Comparison of ENCODE assay signal across 9 mouse cellular contexts in the genomic region with DNA sequence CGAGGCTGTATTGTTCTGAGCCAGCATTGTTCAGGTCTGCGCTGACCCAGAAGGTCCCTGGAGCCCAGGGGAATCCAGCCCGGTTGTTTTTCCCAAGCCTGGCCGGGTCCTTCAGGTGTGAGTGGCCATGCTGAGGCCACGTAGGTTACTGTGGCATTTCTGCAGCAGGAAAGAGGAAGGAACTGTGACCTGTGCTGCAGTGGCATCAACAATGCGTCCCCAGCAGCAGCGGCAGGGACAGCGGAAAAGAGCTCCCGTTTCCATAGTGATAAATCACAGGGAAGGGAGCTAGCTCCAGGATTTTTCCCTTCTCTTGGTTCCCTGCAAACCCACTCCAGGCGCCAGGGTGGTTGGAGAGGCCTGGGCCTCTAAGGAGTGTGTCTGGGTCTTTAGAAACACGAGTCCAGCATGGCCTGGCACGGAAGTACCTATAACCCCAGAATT. TPM values are rescaled to one million over a fixed set of nuclear protein-coding genes. Genes with fewer than 3 reads are reported as not detected.
DNase-seq lines count a peak whose midpoint lies in the region; ATAC-seq and TF ChIP-seq lines count a peak whose summit lies in the region.
"Had no signal": no experiment of that assay in that cellular context is flagged by ENCODE, and none has a peak within 500 bp of the region (broad histone marks: within the 10 kb centered on the region; RNA-seq: fewer than 3 reads in every experiment).

No protein-coding gene starts in this region.

- 0 out of 2 replicates have a peak overlapping the region, but pooled peaks have one; percentile 20 for H3K9ac ChIP-seq in lung, embryonic 14.5 days
- H3K9ac ChIP-seq in intestine, embryonic 15.5 days = no peak overlapping the region
- H3K9ac ChIP-seq in neural tube, embryonic 13.5 days = peak overlapping the region; percentile 48

- no peak for TF ChIP-seq CTCF in lung, embryonic 14.5 days (IDR thresholded peaks at IDR 0.05; ENCODE audit: low read depth)
- no peak for TF ChIP-seq CTCF in left cerebral cortex, adult 2 months (IDR thresholded peaks at IDR 0.05)

- H3K4me2 ChIP-seq in lung, embryonic 14.5 days = no peak overlapping the region
- no peak overlapping the region for H3K4me2 ChIP-seq in intestine, embryonic 15.5 days (replicated peaks)
- peak overlapping the region; percentile 26 for H3K4me2 ChIP-seq in neural tube, embryonic 13.5 days

- H3K27ac ChIP-seq in lung, embryonic 14.5 days (ENCODE audit: low read depth) = peak overlapping the region; percentile 46; the same call in 1 of the 2 replicates
- H3K27ac ChIP-seq in intestine, embryonic 15.5 days = 0 out of 2 replicates have a peak overlapping the region, but pooled peaks have one; percentile 36
- H3K27ac ChIP-seq in left cerebral cortex, adult 2 months = peak overlapping the region; percentile 48
- H3K27ac ChIP-seq in neural tube, embryonic 13.5 days (replicated peaks) = peak overlapping the region; percentile 72

- ATAC-seq in lung, embryonic 14.5 days (ENCODE audit: insufficient read depth) = peak; percentile 52
- peak; percentile 51; the same call in 1 of the 2 replicates for ATAC-seq in intestine, embryonic 15.5 days
- peak; percentile 60 for ATAC-seq in neural tube, embryonic 13.5 days (ENCODE audit: low read depth)

- no peaks in the 10 kb centered on the region for H3K4me1 ChIP-seq in lung, embryonic 14.5 days (ENCODE audit: insufficient read depth)
- peaks cover 8% of the 10 kb centered on the region for H3K4me1 ChIP-seq in intestine, embryonic 15.5 days (replicated peaks)
- H3K4me1 ChIP-seq in neural tube, embryonic 13.5 days (replicated peaks) = peaks cover 17% of the 10 kb centered on the region

- intact Hi-C loops in left cerebral cortex, adult 2 months (cut with DNase I) = no loop called here

- no peak overlapping the region for H3K4me3 ChIP-seq in lung, embryonic 14.5 days (ENCODE audit: low read depth, low read length)
- H3K4me3 ChIP-seq in intestine, embryonic 15.5 days (replicated peaks) = no peak overlapping the region
- H3K4me3 ChIP-seq in left cerebral cortex, adult 2 months = no peak overlapping the region
- H3K4me3 ChIP-seq in neural tube, embryonic 13.5 days = no peak overlapping the region
- H3K4me3 ChIP-seq: myocyte had no signal

- H3K9me3 ChIP-seq in lung, embryonic 14.5 days (ENCODE audit: low read depth, low read length) = no peaks in the 10 kb centered on the region
- no peaks in the 10 kb centered on the region for H3K9me3 ChIP-seq in intestine, embryonic 15.5 days
- H3K9me3 ChIP-seq in neural tube, embryonic 13.5 days = no peaks in the 10 kb centered on the region

- peak; percentile 60 for DNase-seq in lung, embryonic 14.5 days
- no peak for DNase-seq in lung, adult 18-20 months
- DNase-seq in heart, adult 18-20 months = peak; percentile 49 to 74
- peak; percentile 28 to 32 for DNase-seq in left cerebral cortex, adult 2 months (ENCODE audit: extremely low spot score in 1 of 2, low spot score in 2 of 2)
- no peak for DNase-seq in ovary, postnatal 10 days (ENCODE audit: low spot score)
- DNase-seq in spleen, adult 12 weeks (ENCODE audit: low spot score) = no peak

- no peaks in the 10 kb centered on the region for H3K27me3 ChIP-seq in lung, embryonic 14.5 days (ENCODE audit: insufficient read depth, low read length)
- H3K27me3 ChIP-seq in intestine, embryonic 15.5 days (replicated peaks) = no peaks in the 10 kb centered on the region
- peaks cover 7% of the 10 kb centered on the region for H3K27me3 ChIP-seq in neural tube, embryonic 13.5 days

- 25% methylated on average over 12 of the region's 12 CpGs for WGBS in lung, embryonic 14.5 days
- WGBS in intestine, embryonic 15.5 days = 39% methylated on average over 12 of the region's 12 CpGs
- 10% methylated on average over 12 of the region's 12 CpGs for WGBS in neural tube, embryonic 13.5 days

- H3K36me3 ChIP-seq in lung, embryonic 14.5 days (ENCODE audit: insufficient read depth) = no peaks in the 10 kb centered on the region
- H3K36me3 ChIP-seq in intestine, embryonic 15.5 days = no peaks in the 10 kb centered on the region
- H3K36me3 ChIP-seq in neural tube, embryonic 13.5 days = no peaks in the 10 kb centered on the region

RNA-seq across cellular contexts. Expression of gene Pecam1, which starts 13.2 kb away (rescaled TPM):
- 89.5 and 95.9 TPM in 2 replicates for polyA plus RNA-seq in lung, embryonic 14.5 days (2014; fragmentation: Nextera tagmentation; extraction: Ambion mirVana)
- 100 to 1,000 TPM in 1 of 2 experiments, 10 to 100 TPM in 1; 91.5 to 105 TPM for total RNA-seq in heart, adult 18-20 months (2021)
- 46.5 and 49.3 TPM in 2 replicates for polyA plus RNA-seq in intestine, embryonic 15.5 days (2015; fragmentation: Nextera tagmentation; extraction: Ambion mirVana)
- 10 to 100 TPM; 17.3 to 22.0 TPM for total RNA-seq in left cerebral cortex, adult 2 months (2021)
- 20.6 and 26.8 TPM in 2 replicates for polyA plus RNA-seq in neural tube, embryonic 13.5 days (2015; fragmentation: Nextera tagmentation; extraction: Ambion mirVana)

RNA-seq across cellular contexts. Expression of gene Milr1, which starts 13.8 kb away (rescaled TPM):
- polyA plus RNA-seq in lung, embryonic 14.5 days (2014; fragmentation: Nextera tagmentation; extraction: Ambion mirVana) = 1.6 and 1.7 TPM in 2 replicates
- 1 to 10 TPM in 1 of 2 experiments, under 1 TPM in 1; 0.54 to 1.7 TPM for total RNA-seq in heart, adult 18-20 months (2021)
- polyA plus RNA-seq in intestine, embryonic 15.5 days (2015; fragmentation: Nextera tagmentation; extraction: Ambion mirVana) = 2.0 TPM in 2 replicates
- under 1 TPM in 1 of 2 experiments, not detected in 1; 0.44 TPM for total RNA-seq in left cerebral cortex, adult 2 months (2021)
- 1.3 and 1.5 TPM in 2 replicates for polyA plus RNA-seq in neural tube, embryonic 13.5 days (2015; fragmentation: Nextera tagmentation; extraction: Ambion mirVana)

RNA-seq across cellular contexts. Expression of gene Polg2, which starts 42.1 kb away (rescaled TPM):
- polyA plus RNA-seq in lung, embryonic 14.5 days (2014; fragmentation: Nextera tagmentation; extraction: Ambion mirVana) = 8.6 and 9.9 TPM in 2 replicates
- total RNA-seq in heart, adult 18-20 months (2021) = 1 to 10 TPM; 3.5 to 4.6 TPM
- polyA plus RNA-seq in intestine, embryonic 15.5 days (2015; fragmentation: Nextera tagmentation; extraction: Ambion mirVana) = 11.7 and 11.9 TPM in 2 replicates
- 1 to 10 TPM; 3.2 to 4.2 TPM for total RNA-seq in left cerebral cortex, adult 2 months (2021)
- 7.7 and 9.9 TPM in 2 replicates for polyA plus RNA-seq in neural tube, embryonic 13.5 days (2015; fragmentation: Nextera tagmentation; extraction: Ambion mirVana)

RNA-seq across cellular contexts. Expression of gene Ddx5, which starts 51.8 kb away (rescaled TPM):
- polyA plus RNA-seq in lung, embryonic 14.5 days (2014; fragmentation: Nextera tagmentation; extraction: Ambion mirVana) = 408 and 429 TPM in 2 replicates
- 100 to 1,000 TPM; 291 to 328 TPM for total RNA-seq in heart, adult 18-20 months (2021)
- 257 and 283 TPM in 2 replicates for polyA plus RNA-seq in intestine, embryonic 15.5 days (2015; fragmentation: Nextera tagmentation; extraction: Ambion mirVana)
- 100 to 1,000 TPM; 652 to 679 TPM for total RNA-seq in left cerebral cortex, adult 2 months (2021)
- 386 and 441 TPM in 2 replicates for polyA plus RNA-seq in neural tube, embryonic 13.5 days (2015; fragmentation: Nextera tagmentation; extraction: Ambion mirVana)

RNA-seq across cellular contexts. Expression of gene Cep95, which starts 51.9 kb away (rescaled TPM):
- 17.1 and 18.8 TPM in 2 replicates for polyA plus RNA-seq in lung, embryonic 14.5 days (2014; fragmentation: Nextera tagmentation; extraction: Ambion mirVana)
- total RNA-seq in heart, adult 18-20 months (2021) = 1 to 10 TPM; 3.8 to 5.3 TPM
- 14.6 and 16.3 TPM in 2 replicates for polyA plus RNA-seq in intestine, embryonic 15.5 days (2015; fragmentation: Nextera tagmentation; extraction: Ambion mirVana)
- total RNA-seq in left cerebral cortex, adult 2 months (2021) = 10 to 100 TPM; 12.6 to 15.1 TPM
- polyA plus RNA-seq in neural tube, embryonic 13.5 days (2015; fragmentation: Nextera tagmentation; extraction: Ambion mirVana) = 18.4 and 19.9 TPM in 2 replicates

Comparison
In these comparisons a context has a peak if more than half of its experiments do, and no peak if none do; other contexts are left out.
1. DNase-seq: peak in lung, embryonic 14.5 days (single experiment), heart, adult 18-20 months (2 of 2) and left cerebral cortex, adult 2 months (2 of 2); none in lung, adult 18-20 months (0 of 2), ovary, postnatal 10 days (single experiment) and spleen, adult 12 weeks (single experiment).
2. Peak in every context shown above with its lines, with median percentiles within 50 percentile points of each other: ATAC-seq and H3K27ac ChIP-seq.